Mouse (Mus musculus) ES-E14 (cell line): ENCODE data around the gene Chd9. TPM values are rescaled to one million over a fixed set of nuclear protein-coding genes. Genes with fewer than 3 reads are reported as not detected.

ENCODE experiments used
- DNase-seq: peaks from one replicate; pipeline ENCODE4 v3.0.0-alpha.2; 2013; ENCODE audit warnings: low read depth, low spot score
- H3K27ac ChIP-seq: 2 replicates; pipeline ENCODE4 v1.5.1; 2012; ENCODE audit warnings: low read depth, mild to moderate bottlenecking, low read length, moderate library complexity, mixed read lengths; ENCODE audit not compliant: poor library complexity, insufficient read depth, severe bottlenecking
- H3K36me3 ChIP-seq: 2 replicates; pipeline ENCODE4 v1.6.1; 2012; ENCODE audit warnings: mild to moderate bottlenecking, low read length, moderate library complexity, mixed read lengths; ENCODE audit not compliant: control insufficient read depth, poor library complexity, insufficient read depth, severe bottlenecking
- H3K4me1 ChIP-seq, 2 experiments: fragments of 150-350 bp in 1 of 2; sonication (generic) in 1 of 2; 2 replicates each; pipeline ENCODE4 v1.6.1; 2012; ENCODE audit warnings: low read length in 2 of 2, mild to moderate bottlenecking in 1 of 2, mixed read lengths in 1 of 2; ENCODE audit not compliant: control insufficient read depth in 2 of 2, insufficient read depth in 2 of 2, poor library complexity in 1 of 2
- H3K4me3 ChIP-seq, 2 experiments: fragments of 150-350 bp in 1 of 2; sonication (generic) in 1 of 2; 2 replicates each; pipeline ENCODE4 v1.5.1; 2012; ENCODE audit warnings: low read length in 2 of 2, low read depth in 1 of 2, mild to moderate bottlenecking in 1 of 2, mixed read lengths in 1 of 2; ENCODE audit not compliant: insufficient read depth in 1 of 2, poor library complexity in 1 of 2, severe bottlenecking in 1 of 2
- H3K9ac ChIP-seq: 2 replicates; pipeline ENCODE4 v1.6.1; 2012; ENCODE audit warnings: low read depth, mild to moderate bottlenecking, low read length, mixed read lengths; ENCODE audit not compliant: poor library complexity, insufficient read depth, severe bottlenecking
- H3K9me3 ChIP-seq: fragments of 150-350 bp; sonication (generic); 2 replicates; pipeline ENCODE4 v1.6.1; 2012; ENCODE audit warnings: low read depth, mild to moderate bottlenecking, low read length; ENCODE audit not compliant: control insufficient read depth, insufficient read depth
- CHD2 ChIP-seq: IDR thresholded peaks from 2 replicates; pipeline ENCODE4 v1.6.1; 2014; ENCODE audit warnings: mild to moderate bottlenecking, low read depth, low read length, inconsistent platforms
- HCFC1 ChIP-seq: IDR thresholded peaks from 2 replicates; pipeline ENCODE4 v1.6.1; 2012; ENCODE audit warnings: low read length, inconsistent platforms, borderline replicate concordance; ENCODE audit not compliant: insufficient read depth
- MAFK ChIP-seq: IDR thresholded peaks from 2 replicates; pipeline ENCODE4 v1.6.1; 2014; ENCODE audit warnings: mild to moderate bottlenecking, low read depth, low read length, inconsistent platforms; ENCODE audit not compliant: insufficient read depth
- ZC3H11A ChIP-seq: IDR thresholded peaks from 2 replicates; pipeline ENCODE4 v1.6.1; 2012; ENCODE audit warnings: low read depth, mild to moderate bottlenecking, inconsistent platforms, low read length, borderline replicate concordance
- ZNF384 ChIP-seq: IDR thresholded peaks from 2 replicates; pipeline ENCODE4 v1.6.1; 2012; ENCODE audit warnings: low read depth, low read length, inconsistent platforms
- in situ Hi-C, 2 experiments: fragments of 600-800 bp; cut with MboI; formaldehyde crosslinking; loops; one replicate each; pipeline ENCODE4 v1.15.1; 2025; ENCODE audit warnings: low sequenced_read_pairs in 2 of 2, inconsistent platforms in 1 of 2; ENCODE audit not compliant: unreplicated experiment in 2 of 2
- total RNA-seq: library from RNA; depleted of rRNA; stranded (reverse); fragments of 300-350 nt; gene quantifications from 2 replicates; pipeline ENCODE4 v1.2.3, GENCODE M21; 2012

The Chd9 gene
- total RNA-seq, 1 experiment: 32.4 TPM

DNA sequence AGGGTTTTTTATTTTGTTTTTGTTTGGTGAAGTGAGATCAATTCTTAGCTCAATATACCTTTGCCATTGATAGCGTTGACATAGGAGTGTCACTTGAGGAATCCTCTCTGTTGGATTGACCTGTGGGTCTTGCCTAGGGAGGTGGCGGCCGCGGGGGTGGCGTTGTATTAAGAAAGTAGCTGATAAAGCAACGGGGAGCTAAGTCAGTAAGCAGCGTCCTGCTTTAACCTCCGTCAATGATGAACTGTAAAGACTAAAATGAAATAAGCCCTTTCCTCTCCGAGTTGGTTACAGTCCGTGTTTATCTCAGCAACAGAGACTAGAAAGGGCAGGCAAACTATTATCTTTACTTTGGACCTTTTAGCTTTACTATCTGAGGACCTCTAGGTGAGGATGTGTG is 241.3 kb downstream of the Chd9 start:
- Histone ChIP-seq H3K9me3 (no peaks in the 10 kb centered on the region), H3K36me3 (no peaks in the 10 kb centered on the region), H3K27ac (no peak overlapping the region), H3K4me1 (peaks cover 7% of the 10 kb centered on the region in 2 experiments; a peak in 3 of 4 replicates), H3K4me3 (peak overlapping the region; percentile 85 to 94; a peak in 3 of 4 replicates), H3K9ac (no peak overlapping the region)
- in situ Hi-C loops: no loop called here
- no peak for DNase-seq
- no peak for TF ChIP-seq MAFK
- TF ChIP-seq HCFC1: no peak
- TF ChIP-seq CHD2: no peak
- no peak for TF ChIP-seq ZC3H11A
- no peak for TF ChIP-seq ZNF384

DNA sequence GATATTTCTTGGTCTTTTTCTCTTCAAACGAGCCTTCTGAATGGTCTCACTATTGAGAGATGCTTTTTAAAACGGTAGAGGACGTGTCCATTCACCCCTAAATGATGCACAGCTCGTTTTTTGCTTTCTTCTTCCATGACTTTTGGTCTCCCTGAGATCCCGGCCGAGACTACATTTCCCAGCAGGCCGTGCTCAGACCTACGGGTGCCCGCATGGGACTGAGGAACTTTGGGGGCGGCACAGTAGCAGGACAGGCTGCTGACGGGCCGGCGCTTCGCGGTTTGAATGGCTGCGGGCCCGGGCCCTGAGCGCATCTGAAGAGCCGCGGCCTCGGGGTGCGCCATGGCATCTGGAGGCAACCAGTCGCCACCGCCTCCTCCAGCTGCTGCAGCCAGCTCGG is 241.7 kb downstream of the Chd9 start, which contains the start of gene Rbl2:
Rbl2 (plus strand) TSS at position 224 of the 400 bp plus-strand sequence.
- no peaks in the 10 kb centered on the region for H3K9me3 ChIP-seq
- no peak within 1 kb of the TSS for H3K27ac ChIP-seq
- no peaks in the 10 kb centered on the region for H3K36me3 ChIP-seq
- TF ChIP-seq ZNF384 (no peak), ZC3H11A (no peak), CHD2 (no peak), HCFC1 (peak; percentile 98), MAFK (no peak)
- peak within 1 kb of the TSS; percentile 85 to 94 for H3K4me3 ChIP-seq
- peak; percentile 83 for DNase-seq
- peaks cover 7% of the 10 kb centered on the region in 2 experiments; a peak in 3 of 4 replicates for H3K4me1 ChIP-seq
- in situ Hi-C loops: no loop called here
- H3K9ac ChIP-seq: peak within 1 kb of the TSS; percentile 82

DNA sequence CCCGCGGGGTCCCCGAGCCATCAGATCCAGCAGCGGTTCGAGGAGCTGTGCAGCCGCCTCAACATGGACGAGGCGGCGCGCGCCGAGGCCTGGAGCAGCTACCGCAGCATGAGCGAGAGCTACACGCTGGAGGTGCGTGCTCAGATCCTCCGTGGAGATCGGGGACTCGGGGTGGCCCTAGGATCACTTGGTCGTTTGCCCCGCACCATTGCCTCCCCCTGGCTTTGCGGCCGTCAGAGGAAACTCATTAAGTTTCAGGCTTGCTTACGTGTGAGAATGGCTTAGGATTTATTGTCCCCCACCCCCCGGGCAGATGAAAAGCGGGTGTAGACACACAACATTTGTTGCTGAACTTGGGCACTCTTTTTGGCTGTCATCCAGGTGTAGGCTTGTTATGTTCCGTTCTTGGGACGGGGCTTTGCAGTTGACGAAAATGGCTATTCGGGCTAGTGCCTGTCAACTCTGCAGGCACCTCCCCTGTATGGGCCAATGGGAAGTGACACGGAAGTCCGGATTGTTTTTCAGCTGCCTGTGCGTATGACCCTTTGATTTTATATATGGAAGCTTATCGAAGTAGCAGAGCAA is 242.2 kb downstream of the Chd9 start:
- Histone ChIP-seq H3K4me3 (peak overlapping the region; percentile 85 to 94), H3K9ac (peak overlapping the region; percentile 82), H3K9me3 (no peaks in the 10 kb centered on the region), H3K36me3 (no peaks in the 10 kb centered on the region), H3K27ac (no peak overlapping the region), H3K4me1 (peaks cover 7% of the 10 kb centered on the region in 2 experiments; a peak in 3 of 4 replicates)
- DNase-seq: no peak
- in situ Hi-C loops: no loop called here
- TF ChIP-seq ZNF384: no peak
- no peak for TF ChIP-seq CHD2
- no peak for TF ChIP-seq HCFC1
- TF ChIP-seq MAFK: no peak
- no peak for TF ChIP-seq ZC3H11A

DNA sequence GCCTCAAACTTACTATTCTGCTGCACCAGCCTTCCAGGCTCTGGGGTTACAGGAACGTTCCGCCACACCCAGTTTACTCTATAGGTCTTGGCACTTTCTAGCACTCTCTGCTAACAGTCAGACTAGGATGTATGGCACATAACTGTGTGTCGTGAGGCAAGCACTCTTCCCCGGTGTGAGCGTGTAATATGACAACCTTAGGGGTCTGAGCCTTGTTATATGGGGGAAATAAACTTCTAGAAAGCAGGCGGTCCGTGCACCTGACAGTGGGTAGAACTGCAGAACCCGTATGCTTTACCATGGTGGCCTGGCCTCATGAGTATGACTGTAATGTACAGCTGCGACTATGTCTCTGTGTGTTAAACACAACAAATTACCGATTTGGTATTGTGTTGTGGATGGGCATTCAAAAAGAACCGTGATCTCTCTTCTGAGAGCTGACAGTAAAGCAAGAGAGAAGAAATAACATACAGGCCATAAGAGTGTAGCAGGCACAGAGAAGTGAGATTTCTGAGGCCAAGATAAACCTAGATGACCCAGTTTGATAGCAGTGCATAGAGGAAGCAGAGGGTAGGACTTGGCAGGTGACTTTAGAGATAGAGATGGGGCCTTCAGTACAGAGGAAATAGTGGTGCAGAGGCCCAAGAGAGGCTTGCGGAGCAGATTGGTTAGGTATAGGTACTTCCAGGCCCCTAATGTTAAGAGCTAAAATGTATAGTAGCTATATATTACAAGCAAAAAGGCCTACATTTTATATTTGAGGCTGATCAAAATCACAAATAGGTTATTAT is 249.1 kb downstream of the Chd9 start:
- TF ChIP-seq ZNF384 (no peak), HCFC1 (no peak), CHD2 (no peak), MAFK (no peak), ZC3H11A (no peak)
- no peaks in the 10 kb centered on the region for H3K36me3 ChIP-seq
- DNase-seq: no peak
- no peaks in the 10 kb centered on the region for H3K9me3 ChIP-seq
- in situ Hi-C loops: no loop called here
- no peak overlapping the region for H3K4me3 ChIP-seq
- H3K9ac ChIP-seq: no peak overlapping the region
- peaks cover 2 to 10% of the 10 kb centered on the region in 2 experiments; a peak in 2 of 4 replicates for H3K4me1 ChIP-seq
- H3K27ac ChIP-seq: no peak overlapping the region
